Mouse (Mus musculus) forebrain, embryonic 10.5 days (tissue): ENCODE measurements around the gene Rgs16. TPM values are rescaled to one million over a fixed set of nuclear protein-coding genes. Genes with fewer than 3 reads are reported as not detected.
A peak's percentile ranks its signal among the peaks of the same experiment; 100 is the strongest.

Source experiments
- DNase-seq: peaks from one replicate; pipeline ENCODE4 v3.0.0-alpha.2; 2017; ENCODE audit warnings: low spot score; ENCODE audit errors: extremely low spot score
- H3K27ac ChIP-seq: fragments of 300-500 bp; sonication (generic); 2 replicates; pipeline ENCODE4 v1.5.1; 2016; ENCODE audit warnings: mild to moderate bottlenecking
- H3K27me3 ChIP-seq: fragments of 300-500 bp; sonication (generic); 2 replicates; pipeline ENCODE4 v1.6.1; 2016; ENCODE audit warnings: mild to moderate bottlenecking; ENCODE audit not compliant: poor library complexity, severe bottlenecking
- H3K36me3 ChIP-seq: fragments of 300-500 bp; sonication (generic); replicated peaks from 2 replicates; pipeline ENCODE4 v1.6.1; 2016; ENCODE audit warnings: mild to moderate bottlenecking, moderate library complexity
- H3K4me1 ChIP-seq: fragments of 300-500 bp; sonication (generic); 2 replicates; pipeline ENCODE4 v1.6.1; 2016
- H3K4me3 ChIP-seq: fragments of 300-500 bp; sonication (generic); 2 replicates; pipeline ENCODE4 v1.5.1; 2016; ENCODE audit warnings: mild to moderate bottlenecking, moderate library complexity
- H3K9me3 ChIP-seq: fragments of 300-500 bp; sonication (generic); 2 replicates; pipeline ENCODE4 v1.6.1; 2016; ENCODE audit warnings: mild to moderate bottlenecking, moderate library complexity
- WGBS: fragments of 180-500 bp; shearing (Covaris S2); methylation state at CpG from one replicate; pipeline ENCODE4 v1.1.7; 2016; 5-methylcytosine and 5-hydroxymethylcytosine counted together
- polyA plus RNA-seq: library from polyadenylated mRNA; unstranded; fragments of >200 nt; fragmentation: Nextera tagmentation; extraction: Ambion mirVana; gene quantifications from 2 replicates; pipeline ENCODE4 v1.2.1, GENCODE M21; 2016

The Rgs16 gene
- polyA plus RNA-seq, 1 experiment from 2014 or later = 31.0 TPM

GRCm38 (mm10) chr1:153726636-153727035 lies 13.5 kb upstream of the Rgs16 start:
- no peaks in the 10 kb centered on the region for H3K9me3 ChIP-seq
- peaks cover 13% of the 10 kb centered on the region for H3K4me1 ChIP-seq
- H3K27ac ChIP-seq = no peak overlapping the region
- no peaks in the 10 kb centered on the region for H3K27me3 ChIP-seq
- 92% methylated on average over 16 of the region's 16 CpGs for WGBS
- no peaks in the 10 kb centered on the region for H3K36me3 ChIP-seq
- H3K4me3 ChIP-seq = no peak overlapping the region
- DNase-seq = no peak

GRCm38 (mm10) chr1:153729806-153730205 lies 10.3 kb upstream of the Rgs16 start:
- no peaks in the 10 kb centered on the region for H3K9me3 ChIP-seq
- H3K27ac ChIP-seq = no peak overlapping the region
- no peak overlapping the region for H3K4me3 ChIP-seq
- peaks cover 38% of the 10 kb centered on the region for H3K4me1 ChIP-seq
- 78% methylated on average over 2 of the region's 2 CpGs for WGBS
- DNase-seq = no peak
- peaks cover 19% of the 10 kb centered on the region for H3K27me3 ChIP-seq
- no peaks in the 10 kb centered on the region for H3K36me3 ChIP-seq

- Histone ChIP-seq H3K27me3 (peaks cover 28% of the 10 kb centered on the region), H3K4me3 (no peak overlapping the region), H3K36me3 (no peaks in the 10 kb centered on the region), H3K4me1 (peaks cover 41% of the 10 kb centered on the region), H3K9me3 (no peaks in the 10 kb centered on the region), H3K27ac (peak overlapping the region; percentile 6; the same call in 1 of the 2 replicates)
- WGBS = 52% methylated on average over 3 of the region's 3 CpGs
- no peak for DNase-seq
Measured at GRCm38 (mm10) chr1:153730671-153731070, 9.5 kb upstream of the Rgs16 start.

GRCm38 (mm10) chr1:153733181-153733580 lies 7.0 kb upstream of the Rgs16 start:
- peak overlapping the region; percentile 56 for H3K27ac ChIP-seq
- H3K4me3 ChIP-seq = no peak overlapping the region
- H3K4me1 ChIP-seq = peaks cover 66% of the 10 kb centered on the region
- H3K36me3 ChIP-seq = no peaks in the 10 kb centered on the region
- peaks cover 49% of the 10 kb centered on the region for H3K27me3 ChIP-seq
- H3K9me3 ChIP-seq = no peaks in the 10 kb centered on the region
- no peak for DNase-seq
- WGBS = 43% methylated on average over 9 of the region's 9 CpGs

- WGBS = 83% methylated on average over 4 of the region's 4 CpGs
- no peak for DNase-seq
- no peaks in the 10 kb centered on the region for H3K9me3 ChIP-seq
- no peaks in the 10 kb centered on the region for H3K36me3 ChIP-seq
- peaks cover 66% of the 10 kb centered on the region for H3K27me3 ChIP-seq
- H3K27ac ChIP-seq = no peak overlapping the region
- no peak overlapping the region for H3K4me3 ChIP-seq
- peaks cover 73% of the 10 kb centered on the region for H3K4me1 ChIP-seq
Measured at GRCm38 (mm10) chr1:153734866-153735265, 5.3 kb upstream of the Rgs16 start.

- DNase-seq = no peak
- 0 out of 2 replicates have a peak overlapping the region, but pooled peaks have one; percentile 40 for H3K27ac ChIP-seq
- no peak overlapping the region for H3K4me3 ChIP-seq
- no peaks in the 10 kb centered on the region for H3K9me3 ChIP-seq
- H3K4me1 ChIP-seq = peaks cover 77% of the 10 kb centered on the region
- WGBS = 80% methylated on average over 6 of the region's 6 CpGs
- H3K36me3 ChIP-seq = no peaks in the 10 kb centered on the region
- peaks cover 78% of the 10 kb centered on the region for H3K27me3 ChIP-seq
Measured at GRCm38 (mm10) chr1:153736096-153736495, 4.1 kb upstream of the Rgs16 start.

GRCm38 (mm10) chr1:153737101-153738085 lies 2.8 kb upstream of the Rgs16 start:
- DNase-seq = no peak
- peaks cover 76% of the 10 kb centered on the region for H3K4me1 ChIP-seq
- 47% methylated on average over 9 of the region's 9 CpGs for WGBS
- no peaks in the 10 kb centered on the region for H3K36me3 ChIP-seq
- H3K9me3 ChIP-seq = no peaks in the 10 kb centered on the region
- H3K4me3 ChIP-seq = no peak overlapping the region
- H3K27ac ChIP-seq = peak overlapping the region; percentile 65; the same call in 1 of the 2 replicates
- H3K27me3 ChIP-seq = peaks cover 88% of the 10 kb centered on the region

GRCm38 (mm10) chr1:153739437-153740015 lies 623 bp upstream of the Rgs16 start:
- H3K27me3 ChIP-seq = peaks cover 72% of the 10 kb centered on the region
- DNase-seq = no peak
- H3K9me3 ChIP-seq = no peaks in the 10 kb centered on the region
- 12% methylated on average over 13 of the region's 13 CpGs for WGBS
- H3K27ac ChIP-seq = no peak overlapping the region
- peaks cover 17% of the 10 kb centered on the region for H3K36me3 ChIP-seq
- peak overlapping the region; percentile 60 for H3K4me3 ChIP-seq
- peaks cover 72% of the 10 kb centered on the region for H3K4me1 ChIP-seq

- WGBS = 21% methylated on average over 12 of the region's 12 CpGs
- DNase-seq = no peak
- H3K4me1 ChIP-seq = peaks cover 72% of the 10 kb centered on the region
- peaks cover 20% of the 10 kb centered on the region for H3K36me3 ChIP-seq
- no peaks in the 10 kb centered on the region for H3K9me3 ChIP-seq
- peaks cover 58% of the 10 kb centered on the region for H3K27me3 ChIP-seq
- peak overlapping the region; percentile 60 for H3K4me3 ChIP-seq
- peak overlapping the region; percentile 75 for H3K27ac ChIP-seq
Measured at GRCm38 (mm10) chr1:153740775-153741400, 739 bp downstream of the Rgs16 start.

- no peak for DNase-seq
- 70% methylated on average over 18 of the region's 18 CpGs for WGBS
- Histone ChIP-seq H3K9me3 (no peaks in the 10 kb centered on the region), H3K27me3 (peaks cover 60% of the 10 kb centered on the region), H3K27ac (peak overlapping the region; percentile 67; the same call in 1 of the 2 replicates), H3K4me3 (peak overlapping the region; percentile 60), H3K4me1 (peaks cover 67% of the 10 kb centered on the region), H3K36me3 (peaks cover 20% of the 10 kb centered on the region)
Measured at GRCm38 (mm10) chr1:153741551-153742316, 1.6 kb downstream of the Rgs16 start.

GRCm38 (mm10) chr1:153742374-153743155 lies 2.4 kb downstream of the Rgs16 start:
- DNase-seq = peak; percentile 59
- H3K4me3 ChIP-seq = peak overlapping the region; percentile 60
- H3K27me3 ChIP-seq = peaks cover 56% of the 10 kb centered on the region
- no peak overlapping the region; the same call in 1 of the 2 replicates for H3K27ac ChIP-seq
- H3K36me3 ChIP-seq = peaks cover 20% of the 10 kb centered on the region
- 72% methylated on average over 11 of the region's 11 CpGs for WGBS
- H3K4me1 ChIP-seq = peaks cover 59% of the 10 kb centered on the region
- H3K9me3 ChIP-seq = no peaks in the 10 kb centered on the region
